Mouse (Mus musculus): ENCODE results near the gene Sipa1.

Gene Sipa1

GRCm38 (mm10) chr19:5601752-5602541, 61.6 kb downstream of the Sipa1 start, which contains the start of gene Rnaseh2c:
Gene Rnaseh2c (plus strand): TSS chr19:5601873.
- DNase-seq = peak; percentile 81

All from right cerebral cortex, postnatal 25 days (tissue).